Mouse (Mus musculus): ENCODE results near the gene Zpld1.

Gene Zpld1

GRCm38 (mm10) chr16:55297886-55298285 is at the start of gene Zpld1:
Gene Zpld1 (minus strand): TSS chr16:55297986.
- no peak for DNase-seq

- DNase-seq, result no peak
Measured at GRCm38 (mm10) chr16:55345644-55346043, 47.9 kb upstream of the Zpld1 start.

GRCm38 (mm10) chr16:55321542-55322514 is 24.0 kb upstream of the Zpld1 start:
- DNase-seq, result peak; percentile 48 to 66

- DNase-seq, result no peak
Measured at GRCm38 (mm10) chr16:55316996-55317395, 19.2 kb upstream of the Zpld1 start.

GRCm38 (mm10) chr16:55312106-55312505 is 14.3 kb upstream of the Zpld1 start:
- DNase-seq, result no peak

GRCm38 (mm10) chr16:55282696-55283095 is 15.1 kb downstream of the Zpld1 start:
- peak; percentile 6 to 12 for DNase-seq

GRCm38 (mm10) chr16:55277447-55277846 is 20.3 kb downstream of the Zpld1 start:
- no peak for DNase-seq

- no peak for DNase-seq
Measured at GRCm38 (mm10) chr16:55265281-55265680, 32.5 kb downstream of the Zpld1 start.

- DNase-seq, result no peak
Measured at GRCm38 (mm10) chr16:55260862-55261574, 36.8 kb downstream of the Zpld1 start.

GRCm38 (mm10) chr16:55259719-55260118 is 38.1 kb downstream of the Zpld1 start:
- DNase-seq, result no peak

- no peak for DNase-seq
Measured at GRCm38 (mm10) chr16:55240996-55241395, 56.8 kb downstream of the Zpld1 start.

- no peak for DNase-seq
Measured at GRCm38 (mm10) chr16:55228995-55229622, 68.7 kb downstream of the Zpld1 start.

- DNase-seq, result no peak
Measured at GRCm38 (mm10) chr16:55203945-55204344, 93.8 kb downstream of the Zpld1 start.

- DNase-seq, result no peak
Measured at GRCm38 (mm10) chr16:55190397-55190796, 107.4 kb downstream of the Zpld1 start.

GRCm38 (mm10) chr16:55185370-55185769 is 112.4 kb downstream of the Zpld1 start:
- peak; percentile 41 to 45 for DNase-seq
